Mouse (Mus musculus) spleen, embryonic (tissue): ENCODE results near the gene Gas6.

Experiments
- CTCF ChIA-PET: fragments of 350-600 bp; sonication (Branson Sonifier 250); formaldehyde crosslinking; loops from one replicate; lab custom pipeline; 2022; lab: Charles Lee

Gas6 gene

DNA sequence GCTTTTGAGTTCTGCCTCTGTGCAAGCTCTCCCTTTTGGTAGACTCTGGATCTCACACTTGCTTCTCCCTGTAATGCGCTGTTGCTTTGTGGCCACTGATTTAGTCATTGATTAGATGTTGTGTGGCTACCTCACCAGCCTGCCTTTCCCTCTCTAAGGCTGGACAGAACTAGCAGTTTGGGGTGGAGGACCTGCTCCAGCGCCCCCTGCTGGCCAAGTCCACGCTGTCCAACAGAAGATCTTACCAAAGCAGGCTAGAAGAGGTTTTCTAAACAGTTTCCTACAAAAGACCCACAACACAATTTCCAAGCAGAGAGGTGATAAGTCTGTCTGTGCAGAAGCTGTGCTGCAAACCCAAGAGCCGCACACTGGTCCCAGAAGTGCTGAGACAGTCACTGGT lies 32.4 kb downstream of the Gas6 start:
- CTCF ChIA-PET: interaction anchor here (0.5 kb wide), 1 partner anchor 9 kb away, joined by 6 read pairs; no protein-coding TSS in a partner anchor

DNA sequence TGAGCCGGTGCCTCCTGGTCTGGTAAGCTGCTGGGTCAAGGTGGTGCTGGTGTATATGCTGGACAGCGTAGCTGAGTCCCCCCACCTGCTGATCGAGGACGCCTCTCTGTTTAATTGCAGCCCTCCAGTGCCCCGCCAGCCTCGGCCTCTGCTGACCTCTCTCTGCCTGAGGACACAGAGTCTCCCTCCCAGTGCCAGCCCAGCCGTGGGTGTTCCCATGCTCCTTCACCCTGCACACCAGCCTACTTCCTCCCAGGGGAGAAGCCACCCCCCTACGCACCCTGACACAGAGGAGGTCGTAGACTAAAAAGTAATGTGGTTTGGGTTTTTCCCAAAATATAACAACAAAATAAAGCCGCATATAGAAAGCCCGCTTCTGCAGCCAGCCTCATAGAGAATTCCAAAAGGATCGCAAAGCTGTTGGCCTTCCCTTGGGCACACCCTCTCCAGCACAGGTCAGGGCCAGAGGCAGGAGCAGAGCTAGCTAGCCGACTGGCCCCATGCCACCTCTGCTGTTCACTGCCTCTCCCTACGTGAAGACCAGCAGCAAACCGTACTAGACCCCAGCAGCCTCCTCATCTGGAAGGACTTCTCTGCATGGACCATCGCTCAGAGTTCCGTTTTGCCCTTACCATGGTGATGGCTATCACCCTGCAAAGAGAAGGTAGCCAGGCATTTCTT lies 33.1 kb downstream of the Gas6 start:
- CTCF ChIA-PET: no interaction called here

DNA sequence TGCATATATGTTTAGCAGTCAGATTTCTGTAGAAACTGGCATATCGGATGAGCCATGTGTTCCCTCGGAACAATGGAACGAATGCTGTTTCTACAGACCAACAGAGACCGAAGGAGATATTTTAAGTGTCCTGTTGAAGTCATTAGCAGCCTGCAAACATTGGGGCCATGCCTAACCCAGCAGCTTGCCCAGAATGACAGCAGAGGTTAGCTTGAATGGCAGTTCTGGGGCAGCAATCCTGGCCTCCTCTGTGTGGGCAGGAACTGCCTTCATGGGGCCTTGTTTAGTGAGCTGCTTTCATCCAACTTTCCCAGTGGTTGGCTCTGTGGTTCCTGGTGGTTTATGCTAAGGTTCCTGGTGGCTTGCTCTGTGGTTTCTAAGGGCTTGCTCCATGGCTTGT lies 34.9 kb downstream of the Gas6 start:
- CTCF ChIA-PET: no interaction called here

DNA sequence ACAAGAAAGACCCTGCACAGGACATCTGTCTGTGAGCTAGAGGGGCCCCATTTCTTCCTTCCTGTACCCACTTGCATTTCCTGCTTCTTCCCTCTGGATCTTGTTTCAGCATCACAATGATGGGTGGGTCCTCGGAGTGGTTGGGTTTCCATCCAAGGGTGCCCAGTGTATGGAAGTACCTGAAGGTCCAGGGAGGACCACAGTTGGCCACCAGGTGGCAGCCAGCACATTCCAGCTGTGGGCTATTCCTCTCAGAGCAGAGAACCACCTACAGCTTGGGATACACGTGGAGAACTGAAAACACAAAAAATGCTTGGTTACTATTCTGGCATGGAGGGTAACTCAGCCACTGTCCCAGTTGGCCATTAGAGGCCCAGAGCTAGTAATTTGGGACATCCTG lies 39.0 kb downstream of the Gas6 start:
- CTCF ChIA-PET: no interaction called here

DNA sequence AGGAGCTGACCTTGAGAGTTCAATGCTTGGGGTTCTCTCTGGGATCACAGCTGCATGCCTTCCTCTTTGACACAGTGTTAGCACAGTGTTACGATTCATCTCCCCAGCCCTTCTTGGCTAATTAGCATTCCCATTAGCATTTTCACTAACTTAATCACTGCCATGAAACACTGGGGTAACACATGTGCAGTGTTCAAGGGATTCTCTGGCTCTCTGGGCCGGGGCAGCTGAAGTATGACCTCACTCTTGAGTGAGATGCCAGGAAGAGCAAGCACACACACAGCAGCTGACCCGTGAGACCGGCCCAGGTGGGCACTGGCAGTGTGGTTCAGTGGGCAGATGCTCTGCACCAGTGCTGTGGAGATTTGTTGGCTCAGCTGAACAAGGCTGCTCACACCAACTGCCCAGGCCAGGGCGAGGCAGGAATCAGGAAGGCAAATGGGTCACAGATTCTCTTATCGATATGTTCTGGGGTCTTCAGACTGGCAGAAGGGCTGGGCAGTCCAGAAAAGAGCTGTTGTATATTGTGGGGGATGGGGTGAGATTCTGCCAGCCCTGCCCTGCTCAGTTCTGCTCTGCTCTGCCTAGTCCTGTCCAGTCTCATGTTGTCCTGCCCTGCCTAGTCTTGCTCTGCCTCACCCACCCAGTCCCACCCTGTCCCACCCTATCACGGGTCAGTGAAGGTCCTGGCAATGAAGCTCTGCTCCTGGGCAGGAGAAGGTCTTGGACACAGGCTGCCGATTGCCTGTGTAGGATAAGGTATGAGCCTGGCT lies 39.8 kb downstream of the Gas6 start:
- CTCF ChIA-PET: no interaction called here

DNA sequence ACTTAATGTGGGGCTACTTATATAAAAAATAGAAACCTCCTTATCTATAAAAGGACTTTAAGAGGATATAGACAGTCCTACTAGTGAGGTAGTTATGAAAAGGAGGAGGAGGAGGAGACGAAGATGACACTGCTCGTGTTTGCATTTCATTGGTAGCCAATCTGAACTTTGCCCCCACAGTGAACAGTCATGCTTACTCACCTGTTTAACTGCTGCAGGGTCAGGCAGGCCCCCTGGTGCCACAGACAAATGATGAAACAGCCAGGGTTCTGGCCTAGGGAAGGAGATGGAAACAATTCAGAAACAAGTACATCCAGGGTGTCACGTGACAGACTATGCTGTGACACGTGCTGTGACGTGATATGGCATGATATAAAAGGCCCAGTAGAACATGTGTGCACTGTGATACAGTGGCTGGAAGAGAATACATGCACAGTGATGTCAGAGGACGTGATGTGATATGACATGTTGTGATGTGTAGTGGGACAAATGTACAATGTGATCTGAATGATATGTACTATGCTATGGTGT lies 42.5 kb downstream of the Gas6 start:
- CTCF ChIA-PET: no interaction called here

DNA sequence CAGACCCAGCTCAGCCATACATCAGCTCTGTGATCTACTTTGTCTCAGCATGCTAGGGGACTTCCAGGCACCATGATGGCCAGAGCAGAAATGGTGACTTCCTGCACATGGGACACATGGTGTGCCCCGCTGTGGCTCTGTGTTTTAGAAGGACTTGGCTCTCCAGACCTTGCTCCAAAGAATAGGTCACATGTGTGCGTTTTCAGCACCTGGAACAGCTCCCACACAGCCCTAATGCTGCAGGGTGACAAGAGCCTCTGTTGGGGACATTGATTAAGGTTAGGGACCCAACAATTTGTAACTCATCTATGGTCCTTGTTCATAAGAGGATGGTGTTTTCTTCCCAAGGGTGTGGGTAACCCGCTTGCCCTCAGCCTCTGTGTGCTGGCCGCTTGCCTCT lies 46.1 kb downstream of the Gas6 start:
- CTCF ChIA-PET: no interaction called here

DNA sequence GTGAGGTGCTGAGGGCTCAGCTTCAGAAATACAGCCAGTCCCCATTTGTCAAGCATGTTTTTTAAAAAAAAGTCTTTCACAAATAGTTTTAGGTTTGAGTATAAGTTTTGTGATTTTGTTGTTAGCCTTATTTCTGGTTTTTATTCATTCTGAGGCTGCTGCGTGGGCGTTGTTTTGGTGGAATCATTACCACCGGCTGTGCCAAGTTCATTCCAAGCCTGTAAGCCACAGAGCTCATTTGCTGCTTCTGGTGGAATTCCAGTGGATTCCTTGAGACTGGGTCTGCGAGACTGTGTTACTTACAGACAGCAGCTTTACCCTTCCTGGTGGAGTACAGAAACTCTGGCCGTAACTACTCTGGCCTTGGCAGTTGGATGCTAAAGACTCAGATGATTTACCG lies 47.8 kb downstream of the Gas6 start:
- CTCF ChIA-PET: no interaction called here

DNA sequence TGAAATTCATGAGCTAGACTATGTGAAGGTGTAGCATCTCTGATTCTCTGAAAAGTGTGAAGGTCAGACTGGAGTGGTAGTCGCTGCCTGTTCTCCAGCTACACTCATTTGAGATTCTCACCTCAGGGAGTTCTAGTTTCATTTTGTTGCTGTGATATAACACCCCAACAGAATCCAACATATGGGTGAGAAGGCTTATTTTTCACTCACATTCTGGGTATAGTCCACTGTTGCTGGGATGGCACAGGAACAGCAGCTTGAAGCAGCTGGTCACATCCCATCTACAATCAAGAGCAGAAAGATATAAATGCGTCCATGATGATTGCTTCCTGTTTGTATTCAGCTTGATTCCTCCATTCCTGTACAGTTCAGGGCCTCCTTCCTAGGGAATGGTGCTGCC lies 52.1 kb downstream of the Gas6 start:
- CTCF ChIA-PET: no interaction called here

DNA sequence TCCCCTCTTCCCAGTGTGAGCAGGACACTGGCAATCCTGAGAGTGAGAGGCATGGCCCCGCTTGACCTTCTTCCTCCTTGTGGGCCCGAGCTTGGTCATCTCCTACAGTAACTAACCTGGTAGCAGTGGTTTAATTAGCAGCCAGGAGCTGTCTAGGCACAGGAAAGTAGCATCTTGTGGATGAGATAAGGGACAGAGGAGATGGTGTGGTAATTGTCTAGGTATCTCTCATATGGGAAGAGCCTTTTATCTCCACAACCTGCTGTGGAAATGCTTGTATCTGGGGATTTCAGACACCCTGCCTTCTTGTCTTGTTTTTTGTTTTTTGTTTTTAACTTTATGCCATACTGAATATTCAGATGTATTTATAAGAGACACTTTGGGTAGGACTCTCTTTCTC lies 56.8 kb downstream of the Gas6 start:
- CTCF ChIA-PET: no interaction called here

DNA sequence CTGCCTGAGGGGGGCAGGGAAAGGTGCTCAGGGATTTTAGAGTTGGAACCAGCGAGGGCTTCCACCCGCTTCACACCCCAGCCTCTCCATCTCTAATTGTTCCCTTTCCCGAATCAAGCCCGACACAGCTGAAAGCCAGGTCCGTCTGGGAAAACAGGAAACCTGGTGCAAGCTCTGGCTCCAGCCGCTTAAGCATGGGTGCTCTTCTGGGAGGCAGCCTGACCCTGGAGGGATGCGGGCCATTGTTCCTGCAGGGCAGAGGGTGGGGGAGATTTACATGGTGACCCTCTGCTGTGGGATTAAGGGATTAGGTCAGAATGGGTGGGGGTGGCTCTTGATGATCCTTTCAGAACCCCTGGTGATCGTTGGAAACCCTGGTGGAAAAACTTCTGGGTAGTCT lies 58.2 kb downstream of the Gas6 start:
- CTCF ChIA-PET: no interaction called here

DNA sequence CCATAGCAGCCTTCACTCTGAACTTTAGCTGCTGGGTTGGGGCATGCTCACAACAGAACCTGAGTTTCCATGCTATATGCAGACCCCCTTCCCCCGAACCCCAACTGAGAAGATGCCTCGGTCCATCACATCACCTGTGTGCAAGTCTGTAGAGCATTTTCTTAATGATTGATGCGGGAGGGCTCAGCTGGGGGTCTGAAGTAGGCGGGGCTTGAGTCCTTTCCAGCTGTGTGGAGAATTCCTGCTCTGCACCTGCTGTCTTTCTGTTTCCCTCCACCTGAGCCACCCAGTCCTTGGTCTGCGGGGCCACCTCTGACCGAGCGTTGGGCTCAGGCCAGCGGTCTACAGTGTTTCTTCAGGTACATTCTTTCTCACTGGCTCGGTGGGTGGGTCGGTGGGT lies 59.4 kb downstream of the Gas6 start, which contains the start of gene Tmem255b:
TSS of gene Tmem255b (plus strand) at position 301 of the 400 bp plus-strand sequence.
- CTCF ChIA-PET: no interaction called here

DNA sequence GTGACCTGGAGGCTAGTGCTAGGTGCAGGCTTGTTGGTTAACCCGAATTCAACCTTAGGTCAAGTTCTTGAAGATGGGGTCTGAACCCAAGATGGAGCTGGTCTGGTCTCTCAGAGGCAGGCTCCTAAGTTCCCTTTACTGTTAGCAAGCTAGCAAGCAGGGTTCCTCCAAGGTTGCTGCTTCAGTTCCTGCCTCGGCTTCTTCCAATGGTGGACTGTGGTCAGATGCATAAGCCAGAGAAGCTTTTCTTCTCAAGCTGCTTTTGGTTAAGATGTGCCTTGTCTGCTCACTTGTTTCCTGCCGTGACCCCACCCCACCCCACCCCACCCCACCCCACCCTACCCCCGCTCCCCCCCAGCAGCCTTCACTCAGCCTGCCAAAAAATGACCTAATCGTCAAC lies 61.2 kb downstream of the Gas6 start:
- CTCF ChIA-PET: no interaction called here

DNA sequence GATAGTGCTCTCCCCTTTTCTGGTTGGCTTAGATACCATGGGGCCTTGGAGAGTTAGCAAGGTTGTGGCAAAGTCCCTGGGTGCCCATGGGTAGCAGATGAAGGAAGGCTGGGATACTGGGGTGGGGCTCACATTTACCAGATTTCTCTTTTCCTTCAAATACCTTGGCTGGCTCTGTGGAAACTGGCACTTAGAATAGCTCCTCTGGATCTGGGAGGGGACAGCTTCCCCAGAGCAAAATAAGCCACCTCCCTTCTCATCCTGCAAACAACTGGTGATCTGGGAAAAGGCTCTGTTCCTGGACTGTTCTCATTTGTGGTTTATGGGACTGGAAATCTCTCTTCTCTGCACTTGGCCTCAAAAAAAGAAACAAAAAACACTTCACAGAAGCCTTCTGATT lies 63.4 kb downstream of the Gas6 start:
- CTCF ChIA-PET: no interaction called here

DNA sequence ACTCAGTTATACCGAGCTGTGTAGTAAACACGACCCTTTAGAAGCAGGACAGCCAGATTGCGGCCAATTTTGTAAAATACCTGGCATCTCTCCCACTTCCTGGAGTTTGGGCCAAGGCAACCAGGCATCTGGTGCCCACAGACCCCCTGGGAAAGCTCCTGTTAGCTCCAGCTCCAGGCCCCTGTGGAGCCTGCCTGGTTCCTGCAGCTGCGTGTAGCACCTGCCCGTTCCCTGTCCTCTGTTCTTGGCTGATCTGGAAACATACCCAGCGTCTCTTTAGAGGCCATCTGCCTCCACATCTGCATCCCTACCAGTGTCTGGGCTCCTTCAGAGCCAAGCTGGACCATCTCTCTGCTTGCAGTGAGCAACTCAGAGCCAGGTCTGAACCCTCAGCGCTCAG lies 63.9 kb downstream of the Gas6 start:
- CTCF ChIA-PET: no interaction called here

DNA sequence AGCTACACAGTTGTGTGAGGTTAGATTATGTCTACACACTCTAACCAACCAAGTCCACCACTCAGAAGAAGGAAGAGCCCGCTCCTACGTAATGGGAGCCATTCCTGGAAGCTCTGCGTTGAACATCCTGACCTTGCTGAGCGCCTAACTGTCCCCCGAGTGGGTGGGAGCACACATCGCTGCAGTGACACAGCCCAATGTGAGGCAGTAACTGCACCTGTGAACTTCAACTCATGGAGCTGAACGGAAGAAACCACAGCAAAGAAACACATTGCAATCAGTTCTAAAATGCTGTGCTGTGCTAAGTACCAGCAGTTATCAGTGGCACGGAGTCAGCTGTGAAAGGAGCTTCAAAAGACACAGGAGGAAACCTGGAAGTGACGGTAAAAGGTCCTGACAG lies 66.1 kb downstream of the Gas6 start:
- CTCF ChIA-PET: no interaction called here

DNA sequence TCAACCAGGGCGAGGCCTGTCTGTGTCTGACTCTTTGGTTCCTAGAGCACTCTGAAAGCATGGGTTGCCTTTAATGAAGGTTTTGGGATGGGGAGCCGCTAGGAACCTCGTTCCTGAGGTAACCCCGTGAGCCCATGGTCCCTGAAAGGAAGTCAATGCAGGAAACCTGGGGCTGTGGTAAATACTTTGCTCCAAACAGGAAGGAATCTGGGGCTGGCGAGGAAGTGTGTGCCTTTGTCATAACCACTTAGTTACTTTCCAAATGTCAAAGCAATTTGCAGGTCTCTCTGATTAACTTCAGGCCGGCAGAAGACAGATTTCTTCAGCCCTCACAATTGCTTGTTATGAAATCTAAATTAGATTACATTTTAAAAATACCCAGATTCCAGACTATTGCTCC lies 66.9 kb downstream of the Gas6 start:
- CTCF ChIA-PET: no interaction called here

DNA sequence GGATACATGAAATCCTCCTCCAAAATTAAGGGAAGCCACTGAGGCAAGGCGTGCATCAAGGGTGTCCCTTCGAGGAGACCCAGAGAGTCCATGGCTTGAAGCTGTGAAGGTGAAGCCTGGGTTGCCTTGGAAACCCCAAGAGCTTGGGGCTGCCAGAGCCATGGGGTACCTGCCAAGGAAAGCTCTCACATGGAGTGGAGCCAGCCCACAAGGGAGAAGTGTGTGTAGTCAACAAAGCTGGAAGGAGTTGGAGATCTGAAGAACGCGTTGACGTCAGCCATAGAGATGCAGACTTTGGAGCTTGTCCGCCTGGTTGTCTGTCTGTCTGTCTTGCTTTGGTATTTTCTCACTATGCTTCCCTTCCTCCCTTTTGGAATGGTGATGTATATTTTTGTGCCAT lies 73.3 kb downstream of the Gas6 start:
- CTCF ChIA-PET: interaction anchor here (0.5 kb wide), 1 partner anchor 15 kb away, joined by 3 read pairs; no protein-coding TSS in a partner anchor

DNA sequence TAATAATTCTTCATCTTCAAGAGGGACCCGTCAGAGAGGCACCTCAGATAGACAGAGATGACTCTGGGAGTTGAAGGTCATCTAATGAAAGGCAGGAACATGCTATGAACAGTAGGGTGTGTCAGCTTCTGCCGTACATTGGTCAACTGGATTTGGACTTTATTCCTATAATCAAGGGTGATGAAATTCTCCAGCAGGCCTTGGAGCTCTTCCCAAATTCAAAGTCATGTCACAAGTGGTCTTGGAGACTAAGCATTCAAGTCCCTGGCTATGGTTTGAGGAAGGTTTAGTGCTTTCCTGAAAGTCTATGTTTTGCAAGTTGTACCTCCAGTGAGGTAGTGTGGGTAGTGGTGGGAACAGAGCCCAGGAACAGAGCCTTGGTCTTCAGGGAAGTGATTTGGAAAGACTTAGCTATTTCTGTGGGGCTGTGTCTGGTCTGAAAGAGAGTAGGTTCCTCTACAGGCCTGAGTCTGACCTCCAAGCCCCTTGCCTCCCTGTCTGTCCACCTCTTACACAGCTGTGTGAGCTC lies 75.1 kb downstream of the Gas6 start:
- CTCF ChIA-PET: no interaction called here

DNA sequence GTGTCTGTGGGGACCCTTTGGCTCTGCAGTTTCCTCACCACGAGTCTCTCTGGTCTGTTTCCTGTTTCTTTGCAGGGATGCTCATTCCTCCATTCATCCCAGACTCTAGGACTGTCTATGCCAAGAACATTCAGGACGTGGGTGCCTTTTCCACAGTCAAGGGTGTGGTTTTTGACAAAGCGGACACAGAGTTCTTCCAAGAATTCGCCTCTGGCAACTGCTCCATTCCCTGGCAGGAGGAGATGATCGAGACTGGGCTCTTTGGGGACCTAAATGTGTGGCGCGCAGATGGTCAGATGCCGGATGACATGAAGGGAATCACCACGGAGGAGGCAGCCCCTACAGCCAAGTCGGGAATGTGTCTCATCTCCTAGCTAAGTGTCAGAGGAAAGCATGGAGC lies 78.4 kb downstream of the Gas6 start:
- CTCF ChIA-PET: no interaction called here
